Mouse (Mus musculus) heart, postnatal 14 days (tissue): Measurements from ENCODE around the gene Kdm6b. TPM values are rescaled to one million over a fixed set of nuclear protein-coding genes. Genes with fewer than 3 reads are reported as not detected.

Experiments used
- DNase-seq, 2 experiments: peaks; one replicate each; pipeline ENCODE4 v3.0.0; 2021 to 2022
- intact Hi-C: fragments of 180-260 bp; cut with DNase I; formaldehyde crosslinking; loops from one replicate; pipeline ENCODE4 v1.15.1; 2025
- total RNA-seq, 2 experiments: library from RNA; stranded (reverse); gene quantifications; 2 replicates each; pipeline ENCODE4 v1.2.3; 2021

The Kdm6b gene
- total RNA-seq, 2 experiments from 2014 or later, result 45.7 to 50.6 TPM

DNA sequence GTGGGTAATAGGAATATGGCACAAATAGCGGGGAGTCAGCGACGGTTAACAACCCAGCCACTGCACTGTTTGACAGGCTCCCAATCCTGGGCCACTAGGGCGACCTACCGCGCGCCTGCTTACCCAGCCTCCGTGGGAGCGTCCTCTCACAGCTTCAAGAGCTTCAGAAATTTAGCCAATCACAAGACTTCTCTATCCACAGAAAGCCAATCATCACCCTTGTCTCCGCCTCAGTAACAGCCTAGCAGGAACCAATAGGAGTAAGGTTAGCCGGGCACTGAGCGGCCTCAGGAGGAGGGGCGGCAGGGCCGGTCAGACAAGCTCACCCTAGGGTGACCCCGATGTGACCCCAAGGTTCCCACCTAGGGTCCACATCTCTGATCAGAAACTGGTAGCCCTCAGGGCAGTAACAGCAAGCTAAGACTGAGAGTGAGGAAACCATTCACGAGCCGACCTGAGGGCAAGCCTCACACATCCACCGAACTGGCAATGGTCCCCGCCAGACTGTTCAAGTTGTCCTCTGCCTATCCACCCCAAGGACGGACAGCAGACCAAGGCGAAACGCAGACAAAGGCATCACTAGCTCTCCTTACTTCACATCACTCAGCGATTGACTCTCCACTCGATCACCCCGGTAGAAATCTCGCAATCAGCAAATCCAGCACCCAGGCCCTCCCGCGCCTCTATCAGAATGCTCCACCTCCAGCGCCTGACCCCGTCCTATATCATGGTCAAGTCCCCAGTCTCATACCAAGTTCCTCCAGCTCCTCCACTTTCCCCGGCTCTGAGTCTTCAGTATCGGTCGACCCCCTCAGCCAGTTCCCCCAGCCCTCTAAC is 4.7 kb downstream of the Kdm6b start:
- DNase-seq, result peak; percentile 75 to 80
- intact Hi-C loops, result no loop called here

DNA sequence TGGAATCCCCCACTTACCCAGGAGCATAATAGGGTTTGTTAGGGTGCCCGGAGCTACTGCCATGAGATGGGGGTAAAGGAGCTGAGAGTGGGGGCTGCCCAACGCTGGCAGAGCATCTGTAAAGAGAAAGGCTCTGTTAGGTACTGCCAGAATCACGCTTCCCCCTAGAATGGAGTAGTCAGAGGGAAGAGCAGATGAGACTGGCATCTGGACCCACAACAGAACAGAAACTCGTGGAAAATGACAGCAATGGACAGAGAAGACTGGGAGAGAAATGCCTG is 5.8 kb downstream of the Kdm6b start:
- no peak for DNase-seq
- intact Hi-C loops, result loop anchor here (2.0 kb wide), 1 partner anchor 15 kb away; no protein-coding TSS in a partner anchor

DNA sequence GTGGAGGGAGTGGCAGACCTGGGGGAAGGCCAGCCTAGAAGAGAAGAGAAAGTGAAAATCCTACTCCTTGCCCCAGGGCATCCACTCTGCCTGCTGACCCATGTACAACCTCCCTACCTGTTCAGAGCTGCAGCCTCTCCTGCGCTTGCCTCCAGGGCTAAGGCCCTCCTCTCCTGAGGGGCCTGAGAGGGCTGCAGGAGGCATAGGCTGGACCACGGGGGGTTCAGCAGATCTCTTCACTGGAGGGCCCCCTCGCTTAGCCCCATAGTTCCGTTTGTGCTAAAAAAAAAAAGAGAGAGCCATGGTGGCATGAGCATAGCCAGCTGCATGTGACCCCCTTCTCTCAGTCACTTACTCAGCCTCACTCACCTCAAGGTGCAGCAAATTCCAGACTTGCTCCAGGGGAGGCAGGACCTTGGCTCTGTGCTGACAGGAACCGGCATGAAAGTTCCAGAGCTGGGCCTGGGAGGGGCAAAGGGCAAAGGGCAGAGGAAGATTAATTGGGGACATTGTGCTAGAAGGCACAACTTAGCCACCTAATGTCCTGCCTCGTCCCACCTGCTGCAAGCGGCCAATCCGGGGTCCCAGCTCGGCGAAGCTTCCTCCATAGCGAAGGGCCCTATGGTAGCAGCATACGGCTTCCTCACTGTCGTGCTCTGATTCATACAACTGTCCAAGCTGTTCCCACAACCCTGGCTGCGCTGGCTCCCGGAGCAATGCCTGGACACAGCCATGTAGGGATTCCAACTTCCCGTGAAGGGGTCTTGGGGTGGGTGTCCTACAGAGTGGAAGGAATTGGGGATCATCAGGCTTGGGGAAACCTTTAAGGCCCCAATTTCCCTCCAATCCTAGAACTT is 6.4 kb downstream of the Kdm6b start:
- intact Hi-C loops, result loop anchor here (2.0 kb wide), 1 partner anchor 16 kb away; no protein-coding TSS in a partner anchor
- DNase-seq, result no peak

GRCm38 (mm10) chr11:69406282-69406681 is 7.2 kb downstream of the Kdm6b start:
- no peak for DNase-seq
- intact Hi-C loops, result loop anchor here (2.0 kb wide), 1 partner anchor 17 kb away; no protein-coding TSS in a partner anchor

DNA sequence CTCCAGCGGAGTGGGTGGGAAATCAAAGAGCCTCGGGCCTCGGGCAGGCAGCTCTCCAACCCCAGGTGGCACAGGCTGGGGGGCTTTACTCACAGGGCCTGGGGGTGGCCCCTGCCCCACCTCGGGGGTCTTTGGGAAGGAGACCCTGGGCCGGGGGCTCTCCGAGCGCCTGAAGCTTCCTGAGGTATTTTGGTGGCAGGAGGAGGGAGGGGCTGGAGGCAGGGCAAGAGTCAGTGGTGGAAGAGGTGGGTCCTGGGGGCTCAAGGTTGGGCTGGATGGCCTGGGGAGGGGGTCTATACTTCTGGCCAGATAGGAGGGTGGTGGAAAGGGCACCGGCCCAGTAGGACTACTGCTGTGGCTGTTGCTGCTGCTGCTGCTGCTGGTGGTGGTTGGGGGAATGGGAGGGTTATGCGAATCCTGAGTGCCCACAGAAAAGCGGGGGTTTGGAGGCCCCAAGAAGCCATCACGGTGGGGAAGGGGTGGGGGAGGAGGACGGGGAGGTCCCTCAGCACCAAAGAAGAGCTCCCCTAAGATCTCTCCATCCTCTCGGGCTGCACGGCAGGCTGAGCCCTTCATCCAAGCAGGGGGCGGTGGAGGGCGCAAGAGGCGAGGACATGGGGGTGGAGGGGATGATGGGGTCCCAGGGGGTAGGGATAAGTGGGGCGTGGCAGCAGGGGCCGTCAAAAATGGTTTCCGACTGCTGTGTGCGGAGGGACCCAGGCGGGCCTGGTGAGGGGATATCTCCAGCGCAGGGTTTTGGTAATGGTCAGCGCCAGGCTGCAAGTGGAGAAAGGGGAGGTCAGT is 7.9 kb downstream of the Kdm6b start:
- no peak for DNase-seq
- intact Hi-C loops, result loop anchor here (2.0 kb wide), 1 partner anchor 17 kb away; no protein-coding TSS in a partner anchor

DNA sequence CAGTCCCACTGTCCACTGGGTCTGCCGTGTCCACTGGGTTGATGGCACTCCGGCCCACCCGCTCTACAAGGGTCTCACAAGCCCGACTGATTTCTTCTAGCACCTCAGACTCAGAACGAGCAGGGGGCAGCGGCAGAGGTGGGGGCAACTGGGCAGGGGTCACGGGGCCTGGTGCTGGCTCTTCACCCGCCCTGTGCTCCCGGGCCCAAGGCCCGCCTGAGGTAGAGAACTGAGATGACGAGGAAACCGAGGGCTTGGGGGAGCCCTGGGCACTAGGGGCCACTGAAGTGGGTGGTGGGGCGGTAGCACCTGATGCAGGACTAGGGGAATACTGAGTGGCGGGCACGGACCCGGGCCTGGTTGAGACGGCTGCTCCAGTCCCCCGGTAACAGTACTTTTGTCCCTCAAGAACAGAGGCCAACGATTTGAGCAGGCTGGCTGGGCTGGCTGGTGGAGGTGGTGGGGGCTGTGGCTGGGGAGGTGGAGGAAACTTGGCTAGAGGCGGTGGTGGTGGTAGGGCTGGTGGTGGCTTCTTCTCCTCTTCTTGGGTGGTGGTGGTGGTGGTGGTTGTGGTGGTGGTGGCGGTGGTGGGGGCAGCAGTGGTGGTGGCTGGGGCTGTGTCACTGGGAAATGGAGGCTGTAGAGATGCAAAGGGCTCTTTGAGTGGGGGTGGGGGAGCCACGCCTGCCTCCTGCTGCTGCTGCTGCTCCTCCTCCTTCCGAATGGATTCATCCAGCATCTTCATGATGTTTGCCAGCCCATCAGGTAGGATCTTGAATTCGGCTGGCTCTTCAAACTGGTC is 8.7 kb downstream of the Kdm6b start:
- intact Hi-C loops, result no loop called here
- peak in 1 of 2 experiments; percentile 5 for DNase-seq

DNA sequence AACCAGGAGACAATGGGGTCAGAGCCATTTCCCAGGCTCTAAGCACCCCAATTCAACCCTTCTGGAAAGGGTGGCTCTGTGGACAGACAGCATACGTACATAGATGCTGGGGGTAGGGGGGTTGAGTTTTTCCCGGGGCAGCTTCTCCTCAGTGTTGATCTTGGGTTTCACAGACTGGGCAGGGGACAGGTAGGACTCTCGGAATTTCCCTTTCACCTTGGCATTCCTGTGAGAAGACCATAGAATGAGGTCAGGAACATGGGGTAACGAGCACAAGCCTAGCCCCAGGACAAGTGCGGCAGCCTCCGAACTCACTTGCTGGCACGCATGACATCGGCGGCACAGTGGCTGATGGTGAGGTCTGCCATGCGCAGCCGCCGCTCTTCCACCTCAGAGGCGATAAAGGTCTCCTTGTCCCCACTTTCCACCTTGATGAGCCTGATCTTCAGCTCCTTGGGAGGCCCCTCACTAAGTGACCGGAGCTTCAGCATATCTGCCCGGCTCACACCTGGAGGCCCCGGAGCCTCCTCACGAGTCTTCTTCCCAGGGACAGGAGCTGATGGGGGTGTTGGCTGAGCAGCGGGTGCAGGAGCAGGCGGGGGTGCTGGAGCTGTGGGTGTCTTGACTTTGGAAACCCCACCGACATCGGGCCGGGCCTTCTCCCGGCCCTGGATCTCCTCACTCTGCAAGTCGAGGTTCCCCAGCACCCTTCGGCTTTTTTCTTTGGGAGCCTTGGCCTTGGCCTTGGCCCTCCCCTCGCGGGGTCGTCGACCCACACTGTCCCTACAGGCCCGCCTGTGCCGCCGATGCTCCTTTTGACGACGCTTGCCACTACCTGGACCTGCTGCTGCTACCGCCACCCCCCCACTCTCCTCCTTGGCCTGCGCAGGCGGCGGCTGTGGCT is 9.5 kb downstream of the Kdm6b start:
- intact Hi-C loops, result no loop called here
- peak in 1 of 2 experiments; percentile 4 for DNase-seq

GRCm38 (mm10) chr11:69401987-69402386 is 11.5 kb downstream of the Kdm6b start:
- DNase-seq, result no peak
- intact Hi-C loops, result loop anchor here (2.0 kb wide), 2 partner anchors 29 to 113 kb away; no protein-coding TSS in a partner anchor

DNA sequence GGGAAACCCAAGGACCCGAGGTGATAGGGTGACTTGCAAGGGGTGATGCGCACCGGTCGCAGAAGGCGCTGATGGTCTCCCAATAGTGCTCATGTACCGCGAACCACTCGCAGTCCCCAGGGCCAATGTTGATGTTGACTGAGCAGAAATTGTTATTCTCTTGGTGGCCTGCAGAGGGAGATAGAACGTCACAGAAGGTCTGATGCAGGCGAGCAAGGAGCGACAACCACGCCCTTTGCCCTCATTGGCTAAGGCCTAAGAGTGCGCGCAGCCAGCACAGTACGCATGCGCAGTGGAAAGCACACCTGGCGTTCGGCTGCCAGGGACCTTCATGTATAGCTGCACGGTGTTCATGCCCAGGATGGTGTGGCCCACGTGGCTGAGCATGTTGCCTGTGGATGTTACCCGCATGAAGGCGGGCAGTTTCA is 12.3 kb downstream of the Kdm6b start:
- DNase-seq, result peak; percentile 84 to 91
- intact Hi-C loops, result loop anchor here (2.0 kb wide), 2 partner anchors 30 to 114 kb away; no protein-coding TSS in a partner anchor

DNA sequence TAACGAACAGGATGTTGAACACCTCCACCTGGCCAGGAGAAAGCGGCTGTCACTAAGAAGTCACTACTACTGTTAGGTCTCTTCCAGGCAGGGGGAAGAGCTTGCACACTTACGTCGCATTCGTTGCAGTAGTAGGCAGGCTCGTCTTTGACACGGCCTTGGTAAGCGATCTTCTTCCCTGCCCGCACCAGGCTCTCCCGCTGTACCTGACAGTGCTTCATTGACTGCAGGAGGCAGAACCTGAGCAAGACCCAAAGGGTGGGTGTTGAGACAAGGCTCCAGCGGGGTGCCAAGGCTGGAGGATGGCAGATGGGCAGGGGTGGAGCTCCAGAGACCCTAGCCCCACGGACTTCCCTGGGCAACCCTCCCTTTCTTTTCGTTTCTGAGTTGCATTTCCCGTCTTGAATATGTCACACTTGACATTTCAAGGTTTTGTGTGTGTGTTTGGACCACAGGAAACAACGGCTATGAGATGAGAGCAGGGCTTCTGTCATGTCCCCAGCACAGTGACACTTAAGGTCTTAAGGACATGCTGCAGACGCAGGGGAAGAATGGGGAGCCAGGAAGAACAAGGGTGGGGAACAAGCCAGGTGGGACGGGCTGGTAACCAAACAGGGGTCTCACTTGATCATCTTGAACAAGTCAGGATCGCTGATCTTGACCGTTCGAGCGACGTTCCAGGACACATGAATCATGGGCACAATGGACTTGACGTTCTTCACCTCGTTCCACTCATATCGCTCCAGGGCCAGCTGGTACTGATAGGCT is 13.2 kb downstream of the Kdm6b start:
- peak in 1 of 2 experiments; percentile 4 for DNase-seq
- intact Hi-C loops, result loop anchor here (2.0 kb wide), 2 partner anchors 31 to 115 kb away; no protein-coding TSS in a partner anchor

- DNase-seq, result peak; percentile 35 to 57
- intact Hi-C loops, result loop anchor here (2.0 kb wide), 3 partner anchors 19 to 115 kb away; no protein-coding TSS in a partner anchor
These were observed 14.0 kb downstream of the Kdm6b start for GRCm38 (mm10) chr11:69399201-69400082.

DNA sequence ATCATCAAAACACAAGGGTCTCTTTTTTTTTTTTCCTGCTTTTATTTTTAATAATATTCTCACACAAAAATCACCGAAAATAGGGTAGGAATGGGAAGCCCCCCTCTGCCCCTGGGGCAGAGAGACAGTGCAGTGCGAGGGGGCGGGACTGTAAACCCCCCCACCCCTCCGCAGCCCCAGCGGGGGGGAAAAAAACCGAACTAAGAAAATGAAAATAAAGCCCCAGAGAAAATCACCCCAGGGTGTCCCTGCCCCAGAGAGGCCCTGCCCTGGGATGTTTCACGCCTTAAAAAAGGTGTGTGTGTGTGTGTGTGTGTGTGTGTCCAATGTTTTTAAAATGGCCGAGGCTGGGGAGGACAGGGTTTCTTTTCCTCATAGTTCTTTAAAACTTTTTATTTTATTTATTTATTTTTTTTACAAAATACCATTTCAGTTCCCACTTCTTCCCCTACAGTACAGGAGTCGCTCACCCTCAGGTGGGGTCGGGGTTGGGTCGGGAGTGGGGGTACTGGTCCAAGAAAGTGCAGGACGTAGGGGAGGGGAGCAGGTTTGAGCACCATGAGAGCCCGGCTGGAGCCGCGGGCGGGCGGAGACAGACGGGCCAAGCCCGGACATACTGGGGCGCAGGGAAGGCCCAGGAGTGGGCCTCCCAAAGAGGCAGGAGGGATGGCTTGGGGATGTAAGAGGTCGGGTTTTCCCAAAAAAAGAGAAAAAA is 14.8 kb downstream of the Kdm6b start:
- peak in 1 of 2 experiments; percentile 16 for DNase-seq
- intact Hi-C loops, result loop anchor here (2.0 kb wide), 1 partner anchor 20 kb away; no protein-coding TSS in a partner anchor

- DNase-seq, result peak; percentile 69 to 75
- intact Hi-C loops, result loop anchor here (2.0 kb wide), 1 partner anchor 21 kb away; no protein-coding TSS in a partner anchor
These were observed 15.4 kb downstream of the Kdm6b start, which contains the start of gene Tmem88 for GRCm38 (mm10) chr11:69398059-69398458. TSS of gene Tmem88 (minus strand) at chr11:69398234.

DNA sequence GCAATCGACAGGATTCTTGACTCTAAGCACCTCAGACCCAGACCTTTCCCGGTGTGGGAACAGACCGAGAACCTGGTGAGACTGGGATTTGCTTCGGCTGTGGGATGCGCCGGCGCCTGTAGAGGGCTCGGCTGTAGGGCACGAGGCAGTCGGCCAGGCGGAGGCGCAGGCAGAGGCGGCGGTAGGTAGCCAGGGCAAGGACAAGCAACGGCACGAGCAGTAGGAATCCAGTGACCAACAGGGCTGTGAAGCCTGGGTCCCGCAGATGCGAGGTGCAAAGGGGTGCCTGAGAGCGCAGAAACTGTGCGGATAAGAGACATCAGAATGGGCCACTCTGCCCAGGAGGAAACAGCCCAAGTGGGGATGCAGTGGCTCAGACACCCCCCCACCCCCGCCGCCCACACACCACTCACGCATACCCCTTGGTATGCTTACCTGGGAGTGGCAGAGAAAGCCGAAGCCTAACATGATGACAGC is 15.9 kb downstream of the Kdm6b start:
- peak; percentile 36 to 38 for DNase-seq
- intact Hi-C loops, result loop anchor here (2.0 kb wide), 2 partner anchors 13 to 21 kb away; no protein-coding TSS in a partner anchor

GRCm38 (mm10) chr11:69396772-69397171 is 16.7 kb downstream of the Kdm6b start:
- DNase-seq, result peak; percentile 67 to 74
- intact Hi-C loops, result loop anchor here (2.0 kb wide), 1 partner anchor 14 kb away; no protein-coding TSS in a partner anchor
